28 mouse cellular contexts compared by ENCODE assay signal in the genomic region with DNA sequence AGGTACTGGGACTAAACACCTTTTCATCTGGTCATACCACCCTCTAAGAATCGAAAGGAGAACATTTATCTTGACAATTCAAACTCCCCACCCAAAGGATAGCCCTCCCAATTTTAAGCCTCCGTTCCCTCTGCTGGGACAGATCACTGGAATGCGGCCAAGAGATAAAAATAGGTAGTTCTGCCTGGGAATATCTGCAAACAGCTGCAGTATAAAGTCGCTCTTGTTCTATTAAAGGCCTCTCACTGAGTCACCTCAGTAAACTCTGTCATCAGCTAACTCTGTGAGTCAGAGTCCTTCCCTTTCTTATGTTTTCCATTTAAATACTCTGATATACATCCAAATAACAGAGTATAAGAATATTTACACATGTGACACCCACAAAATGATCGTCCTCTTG. TPM values are rescaled to one million over a fixed set of nuclear protein-coding genes. Genes with fewer than 3 reads are reported as not detected.
DNase-seq lines count a peak whose midpoint lies in the region; ATAC-seq and TF ChIP-seq lines count a peak whose summit lies in the region.
"Had no signal": no experiment of that assay in that cellular context is flagged by ENCODE, and none has a peak within 500 bp of the region (broad histone marks: within the 10 kb centered on the region; RNA-seq: fewer than 3 reads in every experiment).

No protein-coding gene starts in this region.

- intact Hi-C loops in heart, postnatal 36 days (cut with DNase I) = no loop called here
- intact Hi-C loops in heart, postnatal 25 days (cut with DNase I) = no loop called here

- DNase-seq in heart, adult 18-20 months = peak; percentile 6 to 8
- no peak for DNase-seq in heart, postnatal 36 days
- peak; percentile 6 for DNase-seq in heart, postnatal 0 days (ENCODE audit: low spot score)
- DNase-seq in heart, postnatal 25 days (ENCODE audit: low spot score) = no peak
- no peak for DNase-seq in MEL (ENCODE audit: low read depth, low spot score)
- DNase-seq in T-cell, adult 2 months (ENCODE audit: low spot score) = no peak
- DNase-seq: adrenal gland, postnatal 10 days; cerebellum, adult 11 months; cerebellum, adult 9-10 months; cerebellum, postnatal 36 days; gastrocnemius, adult 2 months; kidney, adult 9 months; kidney, postnatal 10 days; lung, postnatal 36 days; thymus, adult 18-20 months; thymus, postnatal 36 days had no signal

- no peak for TF ChIP-seq EP300 in heart, postnatal 0 days (IDR thresholded peaks at IDR 0.05; ENCODE audit: low read depth)
- TF ChIP-seq EP300 in MEL (IDR thresholded peaks at IDR 0.05; ENCODE audit: low read depth in 1 of 2, low read length in 2 of 2) = no peak

- no peak for ATAC-seq in heart, postnatal 0 days (ENCODE audit: insufficient read depth, low read depth)
- ATAC-seq in midbrain, embryonic 15.5 days (replicated peaks) = no peak
- ATAC-seq: forebrain, embryonic 13.5 days; hindbrain, embryonic 16.5 days had no signal

- H3K4me2 ChIP-seq in heart, postnatal 0 days (ENCODE audit: low read depth, low read length) = 0 out of 2 replicates have a peak overlapping the region, but pooled peaks have one; percentile 5
- H3K4me2 ChIP-seq in myocyte (ENCODE audit: low read depth) = peak overlapping the region; percentile 48
- H3K4me2 ChIP-seq in midbrain, embryonic 15.5 days = no peak overlapping the region
- H3K4me2 ChIP-seq: forebrain, embryonic 13.5 days; heart, embryonic 13.5 days; limb, embryonic 13.5 days; liver, embryonic 11.5 days; lung, embryonic 15.5 days; midbrain, embryonic 11.5 days; neural tube, embryonic 13.5 days had no signal

- no peak for TF ChIP-seq POLR2A in MEL (IDR thresholded peaks at IDR 0.05; ENCODE audit: control insufficient read depth in 1 of 2, insufficient read depth in 1 of 2, low read depth in 1 of 2, low read length in 2 of 2, poor library complexity in 1 of 2)
- no peak for TF ChIP-seq POLR2A in myocyte (IDR thresholded peaks at IDR 0.05; ENCODE audit: insufficient read length, low read depth)

- H3K27me3 ChIP-seq in heart, postnatal 0 days (ENCODE audit: control insufficient read depth, insufficient read depth, low read length) = no peaks in the 10 kb centered on the region
- no peaks in the 10 kb centered on the region for H3K27me3 ChIP-seq in MEL (ENCODE audit: control insufficient read depth in 1 of 2, insufficient read depth in 2 of 2, low read length in 2 of 2)
- no peaks in the 10 kb centered on the region for H3K27me3 ChIP-seq in myocyte (ENCODE audit: control insufficient read depth, insufficient read depth, insufficient read length)
- no peaks in the 10 kb centered on the region; the same call in 1 of the 2 replicates for H3K27me3 ChIP-seq in midbrain, embryonic 15.5 days (replicated peaks)
- H3K27me3 ChIP-seq: forebrain, embryonic 13.5 days; heart, embryonic 13.5 days; lung, embryonic 15.5 days had no signal

- no peak overlapping the region for H3ac ChIP-seq in myocyte (ENCODE audit: control insufficient read depth, insufficient read length)

- TF ChIP-seq RAD21 in MEL (IDR thresholded peaks at IDR 0.05; ENCODE audit: low read depth, low read length) = no peak

- H3K9me3 ChIP-seq in heart, postnatal 0 days (replicated peaks; ENCODE audit: control insufficient read depth, low read length) = no peaks in the 10 kb centered on the region
- no peaks in the 10 kb centered on the region for H3K9me3 ChIP-seq in MEL (replicated peaks; ENCODE audit: insufficient read depth, low read length)
- no peaks in the 10 kb centered on the region for H3K9me3 ChIP-seq in midbrain, embryonic 15.5 days
- H3K9me3 ChIP-seq: forebrain, embryonic 13.5 days; heart, embryonic 13.5 days; limb, embryonic 13.5 days; lung, embryonic 15.5 days; neural tube, embryonic 13.5 days had no signal

- H3K4me1 ChIP-seq in heart, postnatal 0 days (ENCODE audit: control insufficient read depth, insufficient read depth) = no peaks in the 10 kb centered on the region
- H3K4me1 ChIP-seq in MEL (ENCODE audit: control insufficient read depth in 1 of 2, insufficient read depth in 2 of 2, low read length in 2 of 2) = peaks cover 0 to 4% of the 10 kb centered on the region in 2 experiments; a peak in 2 of 4 replicates
- H3K4me1 ChIP-seq in midbrain, embryonic 15.5 days = no peaks in the 10 kb centered on the region
- H3K4me1 ChIP-seq: forebrain, embryonic 13.5 days; heart, embryonic 13.5 days; limb, embryonic 13.5 days; lung, embryonic 15.5 days; neural tube, embryonic 13.5 days had no signal

- no peak for TF ChIP-seq CTCF in heart, postnatal 0 days (IDR thresholded peaks at IDR 0.05; ENCODE audit: low read depth)
- TF ChIP-seq CTCF in MEL (IDR thresholded peaks at IDR 0.05 in 2 of 3, conservative IDR thresholded peaks at IDR 0.05 in 1 of 3; ENCODE audit: control insufficient read depth in 1 of 3, insufficient read depth in 1 of 3, low read depth in 2 of 3, low read length in 3 of 3, poor library complexity in 1 of 3, severe bottlenecking in 1 of 3) = no peak

- no peak overlapping the region for H3K27ac ChIP-seq in heart, postnatal 0 days (ENCODE audit: low read depth)
- no peak overlapping the region for H3K27ac ChIP-seq in MEL (ENCODE audit: control insufficient read depth, low read depth, low read length)
- H3K27ac ChIP-seq in midbrain, embryonic 15.5 days = no peak overlapping the region
- H3K27ac ChIP-seq: forebrain, embryonic 13.5 days; gastrocnemius, adult 2 months; heart, embryonic 13.5 days; limb, embryonic 13.5 days; lung, embryonic 15.5 days; neural tube, embryonic 13.5 days had no signal

- 31% methylated on average over 5 of the region's 5 CpGs for WGBS in heart, postnatal 0 days
- 85% methylated on average over 5 of the region's 5 CpGs for WGBS in midbrain, embryonic 15.5 days

- no peak overlapping the region for H3K9ac ChIP-seq in heart, postnatal 0 days (replicated peaks; ENCODE audit: low read depth, low read length)
- no peak overlapping the region for H3K9ac ChIP-seq in MEL (ENCODE audit: control insufficient read depth, low read depth, low read length, poor library complexity, severe bottlenecking)
- H3K9ac ChIP-seq in midbrain, embryonic 15.5 days = no peak overlapping the region
- H3K9ac ChIP-seq: forebrain, embryonic 13.5 days; heart, embryonic 13.5 days; limb, embryonic 13.5 days; lung, embryonic 15.5 days; neural tube, embryonic 13.5 days had no signal

- no peaks in the 10 kb centered on the region for H3K79me2 ChIP-seq in MEL (ENCODE audit: control insufficient read depth, insufficient read depth, low read length, poor library complexity)
- no peaks in the 10 kb centered on the region for H3K79me2 ChIP-seq in myocyte (ENCODE audit: control insufficient read depth, insufficient read depth)

- no peak overlapping the region for H3K4me3 ChIP-seq in heart, postnatal 0 days (ENCODE audit: low read depth, low read length)
- H3K4me3 ChIP-seq in MEL (ENCODE audit: control insufficient read depth in 1 of 2, insufficient read depth in 1 of 2, low read depth in 2 of 2, low read length in 2 of 2) (no peak overlapping the region), myocyte (no peak overlapping the region)
- H3K4me3 ChIP-seq in midbrain, embryonic 15.5 days = no peak overlapping the region
- H3K4me3 ChIP-seq: forebrain, embryonic 13.5 days; gastrocnemius, adult 2 months; heart, embryonic 13.5 days; limb, embryonic 13.5 days; lung, embryonic 15.5 days; neural tube, embryonic 13.5 days had no signal

- no peaks in the 10 kb centered on the region for H3K36me3 ChIP-seq in heart, postnatal 0 days (replicated peaks; ENCODE audit: control insufficient read depth, insufficient read depth, low read length)
- H3K36me3 ChIP-seq in MEL (ENCODE audit: control insufficient read depth in 1 of 2, insufficient read depth in 2 of 2, low read length in 2 of 2) = peaks cover 0 to 12% of the 10 kb centered on the region in 2 experiments; a peak in 2 of 4 replicates
- H3K36me3 ChIP-seq in myocyte (ENCODE audit: control insufficient read depth, insufficient read depth) = no peaks in the 10 kb centered on the region
- H3K36me3 ChIP-seq in midbrain, embryonic 15.5 days (replicated peaks) = no peaks in the 10 kb centered on the region
- H3K36me3 ChIP-seq: limb, embryonic 13.5 days; lung, embryonic 15.5 days; neural tube, embryonic 13.5 days had no signal

TF ChIP-seq in MEL, 35 proteins besides CTCF, POLR2A, EP300 and RAD21 (continues in another document):
- TF ChIP-seq CHD1 (IDR thresholded peaks at IDR 0.05; ENCODE audit: low read depth, low read length) (no peak), NRF1 (IDR thresholded peaks at IDR 0.05; ENCODE audit: insufficient read depth, low read depth, low read length, poor library complexity, severe bottlenecking) (no peak), ETS1 (IDR thresholded peaks at IDR 0.05; ENCODE audit: low read depth, low read length) (peak; percentile 43)

TF ChIP-seq in myocyte, 11 proteins besides CTCF, POLR2A, EP300 and RAD21 (continues in another document):
- TF ChIP-seq MAX (IDR thresholded peaks at IDR 0.05; ENCODE audit: low read depth) (no peak), REST (IDR thresholded peaks at IDR 0.05; ENCODE audit: insufficient read depth, insufficient read length) (no peak), POLR2AphosphoS2 (IDR thresholded peaks at IDR 0.05; ENCODE audit: insufficient read length, low read depth) (no peak), MYOG (IDR thresholded peaks at IDR 0.05; ENCODE audit: control insufficient read depth in 1 of 3, insufficient read depth in 1 of 3, insufficient read length in 2 of 3, low read depth in 2 of 3) (peak in 1 of 3 experiments; percentile 21)

RNA-seq across cellular contexts. Expression of a gene that starts 12.1 kb away (rescaled TPM):
- total RNA-seq in heart, adult 18-20 months (2021) = 1 to 10 TPM; 4.6 to 6.0 TPM
- 1 to 10 TPM; 4.0 to 4.7 TPM for total RNA-seq in heart, postnatal 36 days (2021)
- 6.1 and 15.8 TPM in 2 replicates for total RNA-seq in heart, postnatal 0 days (2014; rRNA removed; ENCODE audit: low replicate concordance)
- 4.9 and 5.6 TPM in 2 replicates for polyA plus RNA-seq in heart, postnatal 0 days (2015; fragmentation: Nextera tagmentation; extraction: Ambion mirVana)
- total RNA-seq in heart, postnatal 25 days (2021) = 1 to 10 TPM; 5.2 to 5.3 TPM
- 4.2 and 4.6 TPM in 2 replicates for total RNA-seq in MEL (2012; rRNA removed)
- polyA plus RNA-seq in MEL (2012; ENCODE audit: insufficient read depth in 1 of 2, insufficient read length in 2 of 2, low read depth in 1 of 2, low replicate concordance in 2 of 2, missing spikeins in 1 of 2) = 100 to 1,000 TPM in 1 of 2 experiments, 10 to 100 TPM in 1; 20.4 to 221 TPM
- 9.6 TPM for polyA plus RNA-seq in myocyte (2012; fragmentation: generic; extraction: Trizol)
- polyA plus RNA-seq in midbrain, embryonic 15.5 days (2015; fragmentation: Nextera tagmentation; extraction: Ambion mirVana) = 3.9 and 4.9 TPM in 2 replicates

RNA-seq across cellular contexts. Expression of a gene that starts 58.8 kb away (rescaled TPM):
- total RNA-seq in heart, adult 18-20 months (2021) = not detected
- not detected for total RNA-seq in heart, postnatal 36 days (2021)
- not detected in 2 replicates for total RNA-seq in heart, postnatal 0 days (2014; rRNA removed; ENCODE audit: low replicate concordance)
- polyA plus RNA-seq in heart, postnatal 0 days (2015; fragmentation: Nextera tagmentation; extraction: Ambion mirVana) = 0.05 TPM in 1 of 2 replicates, not detected in the other
- total RNA-seq in heart, postnatal 25 days (2021) = not detected
- total RNA-seq in MEL (2012; rRNA removed) = not detected in 2 replicates
- not detected for polyA plus RNA-seq in MEL (2012; ENCODE audit: insufficient read depth in 1 of 2, insufficient read length in 2 of 2, low read depth in 1 of 2, low replicate concordance in 2 of 2, missing spikeins in 1 of 2)
- 1.0 TPM for polyA plus RNA-seq in myocyte (2012; fragmentation: generic; extraction: Trizol)
- 0.59 and 0.77 TPM in 2 replicates for polyA plus RNA-seq in midbrain, embryonic 15.5 days (2015; fragmentation: Nextera tagmentation; extraction: Ambion mirVana)
- total RNA-seq: gastrocnemius, adult 2 months; megakaryocyte, adult 5-6 weeks had no signal
- polyA plus RNA-seq: embryonic facial prominence, embryonic 11.5 days had no signal

Comparison
In these comparisons a context has a peak if more than half of its experiments do, and no peak if none do; other contexts are left out.
1. DNase-seq: peak in heart, adult 18-20 months (2 of 2) and heart, postnatal 0 days (single experiment); none in heart, postnatal 36 days (0 of 2), heart, postnatal 25 days (single experiment), MEL (single experiment) and T-cell, adult 2 months (single experiment).